Mouse (Mus musculus) gastrocnemius, adult 8-10 months (tissue): ENCODE measurements around the gene Plekha8. TPM values are rescaled to one million over a fixed set of nuclear protein-coding genes. Genes with fewer than 3 reads are reported as not detected.

ENCODE experiments used
- DNase-seq, 2 experiments: peaks; one replicate each; pipeline ENCODE4 v3.0.0; 2022; ENCODE audit warnings: low spot score in 2 of 2
- total RNA-seq, 4 experiments: library from RNA; stranded (reverse); gene quantifications; 2 replicates each; pipeline ENCODE4 v1.2.4; 2022

Plekha8 gene
- total RNA-seq, 4 experiments from 2014 or later, result 3.3 to 4.8 (median 3.4) TPM

GRCm38 (mm10) chr6:54641953-54642352 lies 47.0 kb downstream of the Plekha8 start:
- DNase-seq, result no peak

DNA sequence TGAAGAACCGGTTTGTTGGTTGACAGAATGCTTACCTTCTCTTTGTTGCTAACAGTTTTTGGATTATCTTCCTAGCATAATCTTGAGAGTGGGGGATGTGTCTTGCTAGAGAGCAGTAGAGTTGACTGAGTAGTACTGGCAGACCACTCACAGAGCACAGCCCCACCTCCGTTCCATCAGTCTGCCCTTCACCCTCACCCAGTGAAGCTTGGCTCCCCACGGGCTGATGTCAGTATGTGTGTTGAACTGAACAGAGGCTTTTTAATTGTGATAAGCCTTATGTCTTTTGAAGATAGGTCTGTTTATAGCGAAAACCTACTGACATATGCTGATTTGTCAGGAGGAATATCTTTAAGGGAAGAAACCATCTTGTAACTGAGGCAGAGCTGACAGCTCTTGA lies 48.3 kb downstream of the Plekha8 start:
- DNase-seq, result no peak

GRCm38 (mm10) chr6:54655471-54656095 lies 60.7 kb downstream of the Plekha8 start:
- peak; percentile 5 to 22 for DNase-seq

DNA sequence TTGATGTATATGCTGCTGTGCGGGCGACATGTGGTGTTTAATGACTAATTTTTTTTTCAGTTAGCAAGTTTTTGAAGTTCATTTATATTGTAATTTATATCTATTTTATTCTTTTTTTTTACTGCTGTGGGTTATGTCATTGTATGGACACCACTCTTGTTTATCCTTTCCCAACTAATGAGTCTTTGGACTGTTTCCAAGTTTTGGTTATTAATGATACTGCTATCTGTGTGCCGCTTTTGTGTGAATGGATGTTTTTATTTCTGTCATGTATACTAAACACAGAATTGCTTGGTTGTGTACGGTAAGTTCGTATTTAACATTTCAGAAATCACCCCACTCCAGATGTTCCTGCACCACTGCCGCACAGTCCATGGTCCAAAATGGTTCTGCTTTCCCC lies 63.0 kb downstream of the Plekha8 start:
- DNase-seq, result no peak

- no peak for DNase-seq
These were observed 75.0 kb downstream of the Plekha8 start for GRCm38 (mm10) chr6:54669868-54670267.

- no peak for DNase-seq
These were observed 78.0 kb downstream of the Plekha8 start for GRCm38 (mm10) chr6:54672901-54673300.

DNA sequence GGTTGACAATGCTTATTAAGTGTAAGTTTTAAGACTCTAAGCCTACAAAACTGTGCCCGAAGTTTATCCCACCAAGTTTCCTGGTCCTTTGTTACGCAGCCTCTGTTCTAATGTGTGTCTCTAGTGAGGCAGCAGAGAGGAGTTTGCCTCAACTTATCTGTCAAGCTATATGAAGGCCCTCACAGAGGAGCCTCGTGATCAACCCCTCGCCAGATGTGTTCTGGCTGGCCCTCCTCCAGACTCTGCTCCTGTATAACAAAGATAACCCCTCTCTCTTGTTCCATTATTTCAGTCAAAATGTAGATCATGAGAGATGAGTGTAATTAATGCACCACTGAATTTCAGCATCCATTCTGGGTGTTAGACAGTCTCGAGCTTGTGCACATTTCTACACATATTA lies 84.8 kb downstream of the Plekha8 start:
- DNase-seq, result no peak

DNA sequence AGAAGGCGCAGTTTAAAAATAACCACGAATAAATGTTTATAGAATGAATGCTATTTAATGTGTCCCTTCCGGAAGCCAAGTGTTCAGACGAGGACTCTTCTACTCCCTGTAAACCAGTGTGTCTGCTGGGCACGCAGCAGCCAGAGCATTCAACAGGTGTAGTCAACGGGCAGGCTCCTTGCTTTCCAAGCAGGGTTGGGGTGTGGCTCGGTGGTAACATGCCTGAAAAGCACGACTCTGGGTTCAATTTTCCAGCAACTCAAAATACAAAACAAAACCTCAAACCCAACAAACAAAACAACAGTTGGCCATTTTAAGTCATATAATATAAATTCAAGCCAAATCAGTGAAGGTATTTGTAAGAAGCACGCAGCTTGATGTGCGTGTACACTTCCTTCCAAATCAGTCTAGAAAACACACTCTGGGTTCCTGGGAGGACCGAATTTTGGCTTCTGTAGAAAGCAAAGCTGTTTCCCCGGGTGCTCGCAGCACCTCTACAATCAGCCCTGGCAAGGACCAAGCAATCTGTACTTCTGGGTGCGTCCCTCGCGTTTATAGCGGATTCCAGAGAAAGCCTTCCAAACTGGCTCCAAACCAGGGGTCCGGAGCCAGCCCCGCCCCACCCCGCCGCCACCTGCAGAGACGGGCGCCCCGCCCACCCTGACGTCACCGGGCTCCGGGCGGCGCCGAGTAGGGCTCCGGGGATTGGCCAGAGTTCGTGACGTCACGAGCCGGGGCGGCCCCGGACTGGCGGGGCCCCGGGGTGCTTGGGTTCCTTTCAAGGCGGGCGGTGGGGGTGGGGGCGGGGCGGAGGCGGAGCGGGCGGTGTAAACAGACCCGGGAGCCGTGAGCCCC lies 86.2 kb downstream of the Plekha8 start, which contains the start of gene Mturn:
TSS of gene Mturn (plus strand) at position 734 of the 855 bp plus-strand sequence.
- DNase-seq, result peak; percentile 99

DNA sequence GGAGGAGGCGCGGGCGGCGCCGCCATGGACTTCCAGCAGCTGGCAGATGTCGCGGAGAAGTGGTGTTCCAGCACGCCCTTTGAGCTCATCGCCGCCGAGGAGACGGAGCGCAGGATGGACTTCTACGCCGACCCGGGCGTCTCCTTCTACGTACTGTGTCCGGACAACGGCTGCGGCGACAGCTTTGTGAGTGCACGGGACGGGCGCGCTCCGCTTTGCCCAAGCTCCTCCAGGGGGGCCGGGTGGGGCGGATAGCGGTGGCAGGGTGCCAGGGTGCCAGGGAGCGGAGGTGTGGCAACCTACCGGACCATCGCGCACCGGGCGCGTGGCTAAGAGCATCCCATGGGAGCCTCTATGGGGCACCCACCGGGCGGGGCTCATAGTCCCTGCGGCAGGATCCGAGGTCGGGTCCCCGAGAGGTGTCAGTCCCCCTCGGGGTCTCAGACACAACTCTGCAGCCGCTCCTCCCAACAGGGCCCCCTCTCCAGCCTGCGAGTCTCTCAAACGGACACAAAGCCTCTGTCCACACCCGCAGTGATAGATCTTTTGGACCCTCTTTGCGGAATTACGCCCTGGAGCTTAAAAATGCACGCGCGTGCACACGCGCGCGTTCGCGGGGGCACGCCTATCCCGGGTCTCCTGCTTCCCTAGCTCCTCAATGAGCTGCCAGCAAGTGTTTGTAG lies 87.0 kb downstream of the Plekha8 start:
- no peak for DNase-seq

GRCm38 (mm10) chr6:54684085-54684484 lies 89.2 kb downstream of the Plekha8 start:
- no peak for DNase-seq

GRCm38 (mm10) chr6:54685103-54685502 lies 90.2 kb downstream of the Plekha8 start:
- no peak for DNase-seq

DNA sequence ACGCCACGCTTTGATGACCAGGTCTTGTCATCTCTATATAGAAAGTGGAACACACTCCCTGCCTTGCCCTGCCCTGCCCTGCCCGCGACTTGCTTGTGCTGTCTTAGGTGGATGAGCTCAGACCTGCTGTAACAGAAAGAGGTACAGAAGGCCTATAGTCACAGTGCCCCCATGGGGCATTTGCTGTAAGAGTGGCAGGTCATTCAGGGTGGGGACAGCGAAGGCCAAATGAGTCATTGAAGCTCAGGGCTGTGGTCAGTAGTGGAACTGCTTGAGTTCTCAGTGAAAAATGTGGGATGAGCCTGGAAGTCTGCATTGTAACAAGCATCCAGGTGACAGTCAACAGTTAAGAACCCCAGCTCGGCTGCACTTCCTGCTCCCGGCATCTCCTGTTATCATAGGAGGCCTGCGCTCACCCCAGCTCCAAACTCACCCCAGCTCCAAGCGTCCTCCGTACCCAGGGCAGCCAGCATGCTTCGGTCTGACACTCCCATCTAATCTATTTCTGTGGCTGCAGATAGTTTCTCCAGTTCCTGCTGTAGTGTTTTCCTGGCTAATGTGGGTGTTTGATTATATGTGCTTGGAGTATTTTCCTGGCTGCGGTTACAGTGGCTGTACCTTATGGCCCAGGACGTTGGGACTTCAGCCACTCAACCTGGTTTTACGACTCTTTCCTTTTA lies 90.9 kb downstream of the Plekha8 start:
- no peak for DNase-seq

- no peak for DNase-seq
These were observed 92.2 kb downstream of the Plekha8 start for GRCm38 (mm10) chr6:54686946-54687737.

DNA sequence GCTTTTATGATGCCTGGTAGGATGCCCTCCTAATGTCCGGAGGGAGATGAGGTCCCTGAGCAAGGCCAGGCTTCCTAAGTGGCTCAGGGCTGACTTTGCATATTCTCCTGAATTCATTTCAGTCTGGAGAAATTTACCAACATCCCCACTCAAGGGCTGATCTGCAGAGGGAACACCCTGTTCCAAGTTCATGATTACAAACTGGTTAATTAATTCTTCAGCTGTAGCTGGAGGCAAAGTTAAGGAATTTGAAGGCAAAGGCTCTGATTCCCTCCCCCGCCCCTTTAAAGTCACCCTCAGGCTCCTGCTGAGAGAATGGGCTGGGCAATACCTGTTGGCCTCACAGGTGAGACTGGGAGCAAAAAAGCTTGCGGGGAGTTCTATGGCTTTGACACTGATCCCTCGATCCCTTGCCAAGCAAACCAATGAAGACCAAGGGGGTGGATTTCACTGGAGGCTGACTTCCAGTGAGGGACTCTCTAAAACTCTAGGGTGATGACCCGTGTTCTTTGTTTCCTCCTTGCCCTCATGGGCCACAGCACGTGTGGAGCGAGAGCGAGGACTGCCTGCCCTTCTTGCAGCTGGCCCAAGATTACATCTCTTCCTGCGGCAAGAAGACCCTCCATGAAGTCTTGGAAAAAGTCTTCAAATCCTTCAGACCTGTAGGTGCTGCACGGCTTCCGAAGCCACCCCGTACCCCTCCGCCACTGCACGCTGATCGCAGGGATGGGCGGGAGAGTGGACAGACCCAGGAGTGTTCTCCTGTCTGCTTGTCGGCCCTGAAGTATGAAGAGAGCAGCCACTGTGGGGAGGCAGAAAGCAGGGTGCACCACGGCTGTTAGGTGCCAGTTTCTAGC lies 93.8 kb downstream of the Plekha8 start:
- no peak for DNase-seq

GRCm38 (mm10) chr6:54689686-54690085 lies 94.8 kb downstream of the Plekha8 start:
- no peak for DNase-seq

DNA sequence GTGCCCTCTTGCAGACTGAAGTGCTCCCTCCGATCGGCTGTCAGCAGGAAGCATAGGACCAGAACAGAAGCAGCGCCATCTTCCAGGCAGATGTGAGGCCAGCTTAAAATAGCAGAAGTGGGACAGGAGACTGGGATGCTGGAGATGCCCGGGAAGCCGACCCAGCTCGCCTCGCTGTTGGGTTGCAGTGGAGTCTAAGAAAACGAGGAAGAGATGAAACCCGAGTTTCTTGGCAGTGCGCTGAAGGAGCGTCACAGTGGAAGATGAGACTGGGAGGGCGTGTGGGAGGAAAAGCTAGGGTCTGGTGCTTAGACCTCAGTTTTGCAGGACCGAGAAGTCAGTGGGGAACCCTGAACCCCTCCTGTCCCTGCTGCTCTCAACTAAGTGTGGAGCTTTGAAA lies 95.9 kb downstream of the Plekha8 start:
- DNase-seq, result no peak

DNA sequence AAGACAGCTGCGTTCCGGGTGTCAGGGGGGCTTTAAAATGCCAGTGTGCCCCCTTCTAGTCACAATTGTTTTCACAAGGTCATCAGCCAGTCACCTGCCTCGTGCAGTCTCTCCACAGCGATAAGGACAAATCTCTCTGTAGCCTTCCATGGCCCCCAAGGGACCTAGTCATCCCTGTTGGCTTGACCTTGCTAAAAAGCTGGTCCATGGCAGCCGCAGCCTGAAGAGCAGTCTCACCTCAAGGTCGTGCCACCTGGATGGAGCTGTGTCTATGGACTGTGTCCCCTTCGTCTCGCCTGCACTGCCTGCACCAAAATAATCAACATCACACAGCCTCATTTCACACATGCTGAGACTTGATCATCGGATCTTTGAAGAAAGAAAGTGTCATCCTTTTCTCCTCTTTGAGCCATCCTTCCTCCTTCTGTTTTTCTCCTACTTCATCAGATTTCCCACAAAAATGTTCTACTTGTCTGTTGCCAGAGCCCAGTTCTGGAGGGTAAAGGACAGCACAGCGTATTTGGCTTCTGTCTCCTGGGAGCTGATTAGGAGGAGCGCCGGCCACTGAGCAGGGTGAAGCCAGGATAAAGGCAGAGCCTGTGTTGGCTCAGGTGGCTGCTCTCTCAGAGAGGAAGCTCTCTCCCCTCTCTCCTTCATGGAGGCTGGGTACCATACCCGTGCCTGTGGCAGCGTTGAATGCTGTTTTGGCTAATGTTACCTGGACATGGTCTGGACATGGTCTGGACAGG lies 96.6 kb downstream of the Plekha8 start:
- no peak for DNase-seq

DNA sequence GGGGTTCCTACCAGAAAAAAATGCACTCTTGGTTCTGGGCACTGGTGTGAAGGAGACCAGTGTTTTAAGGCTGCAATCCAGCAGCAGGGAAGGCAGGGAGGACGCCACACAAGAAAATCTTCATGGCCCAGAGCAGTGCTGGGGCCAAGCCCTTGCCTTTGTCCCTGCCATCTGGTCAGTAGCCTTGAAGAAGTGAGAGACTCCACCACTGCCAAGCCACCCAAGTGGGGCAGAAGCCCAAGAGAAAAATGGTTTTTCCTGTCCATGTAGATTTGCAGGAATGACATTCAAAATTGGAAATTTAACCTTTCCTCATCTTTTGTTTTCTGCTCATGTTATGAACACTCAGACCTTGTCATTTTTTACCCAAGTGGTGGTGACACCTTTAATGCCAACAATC lies 97.3 kb downstream of the Plekha8 start:
- DNase-seq, result no peak

DNA sequence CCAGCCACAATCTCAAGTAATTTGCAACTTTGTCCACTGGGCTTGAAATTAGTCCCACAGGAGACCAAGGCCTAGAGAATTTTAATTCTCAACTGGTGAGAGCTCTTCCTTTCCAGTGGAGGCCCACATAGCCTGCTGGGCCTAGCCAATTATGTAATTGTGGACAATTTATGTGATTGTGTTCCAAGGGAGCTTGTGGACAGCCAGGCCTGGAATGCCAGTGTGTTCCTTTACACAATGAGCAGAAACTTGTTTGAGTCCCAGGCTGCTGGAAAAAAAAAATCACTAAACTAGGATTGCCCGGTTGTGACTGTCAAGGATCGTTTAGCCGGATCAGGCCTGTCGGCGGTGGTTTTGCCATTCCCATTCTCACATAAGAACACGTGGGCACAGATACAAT lies 98.4 kb downstream of the Plekha8 start:
- DNase-seq, result no peak
